Mouse (Mus musculus) C3H10T1/2 (cell line): ENCODE results near the gene Fam187b. TPM values are rescaled to one million over a fixed set of nuclear protein-coding genes. Genes with fewer than 3 reads are reported as not detected.

ENCODE experiments used
- polyA plus RNA-seq, 2 experiments: library from polyadenylated mRNA; unstranded; fragments of >200 nt; fragmentation: generic; extraction: Trizol; gene quantifications; one replicate each; pipeline ENCODE4 v1.2.1; 2012; ENCODE audit warnings: missing spikeins in 2 of 2

Fam187b gene
- under 1 TPM in 1 of 2 experiments, not detected in 1; 0.06 TPM for polyA plus RNA-seq

GRCm38 (mm10) chr7:30973501-30974289 is at the start of gene Fam187b:
Gene Fam187b (plus strand): TSS chr7:30973790.

DNA sequence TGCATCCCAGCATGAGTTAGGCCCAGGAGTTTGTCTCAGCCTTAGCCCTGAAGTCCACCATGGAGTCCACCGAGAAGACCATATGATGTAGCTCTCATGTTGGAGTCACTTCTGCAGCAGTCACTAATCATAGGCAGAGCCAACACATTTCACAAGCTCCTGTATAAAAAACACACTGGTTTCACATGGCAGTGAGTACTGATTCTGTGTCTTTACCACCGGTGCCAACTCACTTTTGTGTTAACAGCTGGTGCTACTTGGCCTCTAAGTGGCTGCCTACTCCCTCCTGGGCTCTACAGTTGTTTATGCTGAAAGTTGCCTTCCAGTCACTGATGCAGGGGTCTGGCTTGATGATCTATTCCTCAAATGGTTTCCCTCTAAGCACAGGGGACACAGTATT is 49.0 kb upstream of the Fam187b start, which contains the start of gene Hamp2:
TSS of gene Hamp2 (minus strand) at position 101 of the 400 bp plus-strand sequence.

DNA sequence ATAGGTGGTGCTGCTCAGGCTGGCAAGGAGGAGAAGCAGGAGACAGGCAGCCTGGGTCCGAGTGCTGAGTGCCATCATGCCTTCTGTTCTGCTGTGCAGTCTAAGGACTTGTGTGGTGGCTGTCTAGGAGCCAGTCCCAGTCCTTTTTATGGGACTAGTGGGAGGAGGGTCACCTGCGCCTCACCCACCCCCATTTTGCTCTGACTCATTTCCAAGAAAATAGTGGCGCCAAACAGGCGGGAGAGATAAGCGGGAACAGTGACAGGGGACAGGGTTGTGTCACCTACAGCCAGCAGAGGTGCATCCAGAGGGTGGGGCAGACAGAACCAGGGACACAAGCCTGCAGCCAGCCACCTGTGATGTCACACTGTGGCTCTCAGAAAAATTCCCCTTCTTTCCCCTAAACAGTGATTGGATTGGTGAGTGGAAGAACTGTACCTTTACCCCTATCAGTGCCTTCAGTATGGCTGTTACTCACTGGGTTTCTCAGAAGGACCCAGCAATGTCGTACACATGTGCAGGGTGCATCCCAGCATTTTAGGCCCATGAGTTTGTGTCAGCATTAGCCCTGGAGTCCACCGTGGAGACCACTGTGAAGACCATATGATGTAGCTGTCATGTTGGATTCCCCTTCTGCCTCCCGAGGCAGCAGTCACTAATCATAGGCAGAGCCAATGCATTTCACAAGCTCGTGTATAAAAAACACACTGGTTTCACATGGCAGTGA is 29.5 kb upstream of the Fam187b start, which contains the start of gene Hamp:
TSS of gene Hamp (minus strand) at position 124 of the 727 bp plus-strand sequence.

DNA sequence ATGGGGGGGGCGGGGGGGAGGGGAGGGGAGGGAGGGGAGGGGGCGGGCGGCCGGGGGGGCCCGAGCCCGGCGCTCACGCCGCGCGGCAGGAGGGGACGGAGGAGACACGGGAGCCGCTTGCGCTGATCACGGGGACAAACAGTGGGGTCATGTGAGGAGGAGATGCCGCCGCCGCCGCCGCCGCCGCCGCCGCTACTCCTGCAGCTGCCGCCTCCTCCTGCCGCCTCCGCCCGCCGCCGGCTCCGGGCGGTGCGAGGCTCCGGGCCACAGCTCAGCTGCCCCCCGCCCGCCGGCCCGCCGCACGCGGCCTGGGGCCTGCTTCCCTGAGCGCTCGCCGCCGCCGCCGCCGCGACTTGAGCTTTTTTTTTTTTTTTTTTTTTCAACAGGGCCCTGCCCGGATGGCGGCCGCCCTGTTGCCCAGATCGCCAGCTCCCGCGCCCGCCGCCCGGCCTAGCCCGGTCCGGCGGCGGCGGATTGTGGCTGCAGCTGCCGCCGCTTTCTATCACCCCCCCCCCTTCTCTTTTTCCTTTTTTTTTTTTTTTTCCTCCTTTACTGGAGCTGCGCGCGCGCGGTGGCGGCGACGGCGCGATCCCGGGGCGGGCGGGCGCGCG is 16.7 kb upstream of the Fam187b start, which contains the start of gene Usf2:
TSS of gene Usf2 (minus strand) at position 48 of the 611 bp plus-strand sequence.

DNA sequence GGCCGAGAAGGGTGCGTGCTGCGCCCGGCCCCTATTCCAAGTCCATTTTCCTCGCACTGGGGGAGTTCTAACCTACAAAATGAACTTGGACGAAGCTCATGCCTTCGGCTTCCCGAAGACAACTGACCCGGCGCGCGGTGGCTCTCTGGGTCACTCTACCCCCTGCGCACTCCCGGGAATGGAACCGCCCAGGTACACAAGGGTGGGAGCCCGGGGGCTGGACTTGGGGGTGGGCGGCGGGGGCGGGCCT is 414 bp upstream of the Fam187b start, which contains the start of gene Lsr:
TSS of gene Lsr (minus strand) at position 214 of the 250 bp plus-strand sequence.

Other genes starting within 250 kb of the Fam187b start
- gene Tmem147, start 244.2 kb upstream of the Fam187b start, polyA plus RNA-seq = 100 to 1,000 TPM; 160 to 238 TPM
- not detected for gene Gapdhs, start 230.1 kb upstream of the Fam187b start, polyA plus RNA-seq
- 1 to 10 TPM; 1.0 to 2.6 TPM for gene Sbsn, start 222.3 kb upstream of the Fam187b start, polyA plus RNA-seq
- gene Dmkn, start 210.0 kb upstream of the Fam187b start, polyA plus RNA-seq = not detected
- not detected for gene Krtdap, start 185.9 kb upstream of the Fam187b start, polyA plus RNA-seq
- not detected for gene Ffar2, start 150.0 kb upstream of the Fam187b start, polyA plus RNA-seq
- gene Ffar3, start 117.6 kb upstream of the Fam187b start, polyA plus RNA-seq = not detected
- gene Ffar1, start 112.2 kb upstream of the Fam187b start, polyA plus RNA-seq = not detected
- under 1 TPM in 1 of 2 experiments, not detected in 1; 0.01 TPM for gene Cd22, start 93.4 kb upstream of the Fam187b start, polyA plus RNA-seq
- under 1 TPM; 0.01 TPM for gene Mag, start 58.9 kb upstream of the Fam187b start, polyA plus RNA-seq
- not detected for gene Hamp2, start 49.1 kb upstream of the Fam187b start, polyA plus RNA-seq
- not detected for gene Hamp, start 29.8 kb upstream of the Fam187b start, polyA plus RNA-seq
- 10 to 100 TPM; 71.5 to 88.2 TPM for gene Usf2, start 17.0 kb upstream of the Fam187b start, polyA plus RNA-seq
- under 1 TPM; 0.02 to 0.09 TPM for gene Lsr, start 326 bp upstream of the Fam187b start, polyA plus RNA-seq
- gene Fxyd5, start 68.7 kb downstream of the Fam187b start, polyA plus RNA-seq = 100 to 1,000 TPM; 125 to 479 TPM
- 1 to 10 TPM in 1 of 2 experiments, under 1 TPM in 1; 0.15 to 3.2 TPM for gene Fxyd7, start 77.7 kb downstream of the Fam187b start, polyA plus RNA-seq
- 100 to 1,000 TPM in 1 of 2 experiments, 1 to 10 TPM in 1; 1.7 to 401 TPM for gene Fxyd1, start 83.4 kb downstream of the Fam187b start, polyA plus RNA-seq
- 1 to 10 TPM in 1 of 2 experiments, under 1 TPM in 1; 0.30 to 7.8 TPM for gene Lgi4, start 85.6 kb downstream of the Fam187b start, polyA plus RNA-seq
- gene Fxyd3, start 102.9 kb downstream of the Fam187b start, polyA plus RNA-seq = 1 to 10 TPM in 1 of 2 experiments, under 1 TPM in 1; 0.46 to 5.8 TPM
- under 1 TPM; 0.07 to 0.81 TPM for gene Hpn, start 141.5 kb downstream of the Fam187b start, polyA plus RNA-seq
- 10 to 100 TPM; 16.2 to 38.9 TPM for gene Scn1b, start 153.2 kb downstream of the Fam187b start, polyA plus RNA-seq
- 10 to 100 TPM; 10.9 to 53.2 TPM for gene Gramd1a, start 182.1 kb downstream of the Fam187b start, polyA plus RNA-seq